In genomic region chr5:108668977-108669936, GRCm38 (mm10) we compare ENCODE assay signal across 8 mouse cellular contexts. TPM values are rescaled to one million over a fixed set of nuclear protein-coding genes. Genes with fewer than 3 reads are reported as not detected.
DNase-seq lines count a peak whose midpoint lies in the region; ATAC-seq lines count a peak whose summit lies in the region.

Gene Dgkq, minus strand, starts transcription at chr5:108669672.

- peaks cover 28% of the 10 kb centered on the region for H3K36me3 ChIP-seq in heart, embryonic 10.5 days
- peaks cover 19% of the 10 kb centered on the region for H3K36me3 ChIP-seq in kidney, embryonic 15.5 days
- no peaks in the 10 kb centered on the region for H3K36me3 ChIP-seq in splenic B cell, adult 2 months (ENCODE audit: control insufficient read depth, insufficient read depth, low read length, poor library complexity, severe bottlenecking)

- H3K4me2 ChIP-seq in kidney, embryonic 15.5 days = peak within 1 kb of the TSS; percentile 77

- H3K4me1 ChIP-seq in heart, embryonic 10.5 days = peaks cover 19% of the 10 kb centered on the region
- H3K4me1 ChIP-seq in kidney, embryonic 15.5 days = peaks cover 16% of the 10 kb centered on the region

- peak within 1 kb of the TSS; percentile 67 for H3K4me3 ChIP-seq in heart, embryonic 10.5 days
- H3K4me3 ChIP-seq in kidney, embryonic 15.5 days (replicated peaks) = peak within 1 kb of the TSS; percentile 52

- H3K27ac ChIP-seq in heart, embryonic 10.5 days = peak within 1 kb of the TSS; percentile 95
- peak within 1 kb of the TSS; percentile 87 for H3K27ac ChIP-seq in kidney, embryonic 15.5 days

- peak; percentile 89 for DNase-seq in A20 (ENCODE audit: low read depth, low spot score)
- peak; percentile 95 for DNase-seq in brain, adult 2 months (ENCODE audit: low read depth, low spot score)
- peak; percentile 94 for DNase-seq in heart, embryonic 10.5 days (ENCODE audit: low spot score)
- DNase-seq in liver = peak; percentile 87
- peak; percentile 94 for DNase-seq in splenic B cell, adult 2 months (ENCODE audit: low read depth, low spot score)

- H3K27me3 ChIP-seq in heart, embryonic 10.5 days (ENCODE audit: insufficient read depth, poor library complexity, severe bottlenecking) = 0 out of 2 replicates have a peak, but pooled peaks cover 9% of the 10 kb centered on the region
- H3K27me3 ChIP-seq in kidney, embryonic 15.5 days = peaks cover 11% of the 10 kb centered on the region; the same call in 1 of the 2 replicates
- H3K27me3 ChIP-seq in splenic B cell, adult 2 months (ENCODE audit: control insufficient read depth, insufficient read depth, low read length, poor library complexity, severe bottlenecking) = no peaks in the 10 kb centered on the region

- WGBS in heart, embryonic 10.5 days = 7% methylated on average over 43 of the region's 43 CpGs
- WGBS in kidney, embryonic 15.5 days = 6% methylated on average over 43 of the region's 43 CpGs

- peak within 1 kb of the TSS; percentile 66 for H3K9ac ChIP-seq in kidney, embryonic 15.5 days

- no peaks in the 10 kb centered on the region for H3K9me3 ChIP-seq in heart, embryonic 10.5 days
- no peaks in the 10 kb centered on the region for H3K9me3 ChIP-seq in kidney, embryonic 15.5 days (replicated peaks)

- ATAC-seq in erythroblast, adult 5-6 weeks (replicated peaks; ENCODE audit: low FRiP score, poor library complexity, severe bottlenecking) = peak; percentile 85
- ATAC-seq in kidney, embryonic 15.5 days (replicated peaks; ENCODE audit: low FRiP score) = peak; percentile 80
- ATAC-seq in monocyte, adult 5-6 weeks (replicated peaks; ENCODE audit: insufficient number of reproducible peaks, low FRiP score, low TSS enrichment, poor library complexity, severe bottlenecking) = peak; percentile 84

RNA-seq across cellular contexts. Expression of gene Dgkq, which starts in this region (rescaled TPM):
- 0.96 and 4.8 TPM in 2 replicates for total RNA-seq in erythroblast, adult 5-6 weeks (2015; ENCODE audit: low replicate concordance)
- 0.70 and 1.3 TPM in 2 replicates for total RNA-seq in erythroblast, adult 5-6 weeks (2017; ENCODE audit: low replicate concordance)
- 7.9 and 8.5 TPM in 2 replicates for polyA plus RNA-seq in heart, embryonic 10.5 days (2016; fragmentation: Nextera tagmentation; extraction: Ambion mirVana)
- polyA plus RNA-seq in kidney, embryonic 15.5 days (2015; fragmentation: Nextera tagmentation; extraction: Ambion mirVana) = 10.3 and 12.6 TPM in 2 replicates
- 10.8 to 33.6 TPM (median 22.8 TPM) in 3 replicates for total RNA-seq in monocyte, adult 5-6 weeks (2017)

Comparison
In these comparisons a context has a peak if more than half of its experiments do, and no peak if none do; other contexts are left out.
1. Peak in every context shown above with its lines: DNase-seq, ATAC-seq, H3K4me3 ChIP-seq and H3K27ac ChIP-seq.